Mouse (Mus musculus) kidney, postnatal 4 days (tissue): Measurements from ENCODE around the gene Mrps14.

Source experiments
- DNase-seq, 2 experiments: peaks; one replicate each; pipeline ENCODE4 v3.0.0; 2021; ENCODE audit warnings: mixed read lengths in 2 of 2

The Mrps14 gene

GRCm38 (mm10) chr1:160231013-160231412 is 36.0 kb downstream of the Mrps14 start:
- DNase-seq = peak in 1 of 2 experiments; percentile 17

- DNase-seq = no peak
Observed at GRCm38 (mm10) chr1:160232113-160232512, 37.1 kb downstream of the Mrps14 start.

- peak in 1 of 2 experiments; percentile 12 for DNase-seq
Observed at GRCm38 (mm10) chr1:160233921-160234320, 38.9 kb downstream of the Mrps14 start.

- DNase-seq = no peak
Observed at GRCm38 (mm10) chr1:160237981-160238380, 43.0 kb downstream of the Mrps14 start.

GRCm38 (mm10) chr1:160238852-160239443 is 43.9 kb downstream of the Mrps14 start:
- no peak for DNase-seq

- no peak for DNase-seq
Observed at GRCm38 (mm10) chr1:160240091-160240490, 45.1 kb downstream of the Mrps14 start.

- DNase-seq = no peak
Observed at GRCm38 (mm10) chr1:160244689-160245088, 49.7 kb downstream of the Mrps14 start.

- no peak for DNase-seq
Observed at GRCm38 (mm10) chr1:160245954-160246353, 50.9 kb downstream of the Mrps14 start.

GRCm38 (mm10) chr1:160246844-160247243 is 51.8 kb downstream of the Mrps14 start:
- no peak for DNase-seq

GRCm38 (mm10) chr1:160247473-160247872 is 52.5 kb downstream of the Mrps14 start:
- no peak for DNase-seq

- DNase-seq = no peak
Observed at GRCm38 (mm10) chr1:160249786-160250185, 54.8 kb downstream of the Mrps14 start.

- no peak for DNase-seq
Observed at GRCm38 (mm10) chr1:160250782-160251181, 55.8 kb downstream of the Mrps14 start.

GRCm38 (mm10) chr1:160251388-160252007 is 56.5 kb downstream of the Mrps14 start:
- DNase-seq = no peak
